Mouse (Mus musculus) lung, embryonic 15.5 days (tissue): ENCODE data around the gene Slc27a1. TPM values are rescaled to one million over a fixed set of nuclear protein-coding genes. Genes with fewer than 3 reads are reported as not detected.

Experiments used
- ATAC-seq: fragments of 200-750 bp; cut with Nextera tagmentation; 2 replicates; pipeline ENCODE4 v1.8.0; 2017; ENCODE audit warnings: moderate number of reproducible peaks, borderline replicate concordance; ENCODE audit not compliant: low FRiP score, low TSS enrichment; ENCODE audit errors: extremely low read depth
- H3K27ac ChIP-seq: fragments of 300-500 bp; sonication (generic); 2 replicates; pipeline ENCODE4 v1.5.1; 2015; ENCODE audit warnings: moderate library complexity, mild to moderate bottlenecking, inconsistent platforms
- H3K27me3 ChIP-seq: fragments of 300-500 bp; sonication (generic); 2 replicates; pipeline ENCODE4 v1.6.1; 2015; ENCODE audit warnings: inconsistent platforms
- H3K36me3 ChIP-seq: fragments of 300-500 bp; sonication (generic); 2 replicates; pipeline ENCODE4 v1.6.1; 2015; ENCODE audit warnings: inconsistent platforms
- H3K4me1 ChIP-seq: fragments of 300-500 bp; sonication (generic); 2 replicates; pipeline ENCODE4 v1.6.1; 2015; ENCODE audit warnings: inconsistent platforms
- H3K4me2 ChIP-seq: fragments of 300-500 bp; sonication (generic); 2 replicates; pipeline ENCODE4 v1.6.1; 2015; ENCODE audit warnings: inconsistent platforms, mild to moderate bottlenecking, moderate library complexity
- H3K4me3 ChIP-seq: fragments of 300-500 bp; sonication (generic); 2 replicates; pipeline ENCODE4 v1.5.1; 2015; ENCODE audit warnings: mild to moderate bottlenecking, inconsistent platforms
- H3K9ac ChIP-seq: fragments of 300-500 bp; sonication (generic); 2 replicates; pipeline ENCODE4 v1.6.1; 2015; ENCODE audit warnings: inconsistent platforms
- H3K9me3 ChIP-seq: fragments of 300-500 bp; sonication (generic); 2 replicates; pipeline ENCODE4 v1.6.1; 2016; ENCODE audit warnings: inconsistent platforms
- WGBS: fragments of 180-500 bp; shearing (Covaris S2); methylation state at CpG from one replicate; pipeline ENCODE4 v1.1.7; 2015; 5-methylcytosine and 5-hydroxymethylcytosine counted together
- polyA plus RNA-seq: library from polyadenylated mRNA; unstranded; fragments of >200 nt; fragmentation: Nextera tagmentation; extraction: Ambion mirVana; gene quantifications from 2 replicates; pipeline ENCODE4 v1.2.1, GENCODE M21; 2015

Gene Slc27a1
- polyA plus RNA-seq, 1 experiment from 2014 or later = 36.7 TPM

- ATAC-seq = peak; percentile 6; the same call in 1 of the 2 replicates
- 3% methylated on average over 64 of the region's 65 CpGs for WGBS
- no peaks in the 10 kb centered on the region for H3K36me3 ChIP-seq
- H3K27ac ChIP-seq = no peak overlapping the region
- H3K27me3 ChIP-seq = peaks cover 17% of the 10 kb centered on the region
- peak overlapping the region; percentile 37 for H3K4me3 ChIP-seq
- no peak overlapping the region for H3K9ac ChIP-seq
- peaks cover 16% of the 10 kb centered on the region for H3K4me1 ChIP-seq
- no peaks in the 10 kb centered on the region for H3K9me3 ChIP-seq
- H3K4me2 ChIP-seq = peak overlapping the region; percentile 79
Observed at GRCm38 (mm10) chr8:71601939-71602665, 33.4 kb downstream of the Slc27a1 start.

- no peak overlapping the region for H3K27ac ChIP-seq
- no peaks in the 10 kb centered on the region for H3K9me3 ChIP-seq
- no peaks in the 10 kb centered on the region for H3K36me3 ChIP-seq
- H3K9ac ChIP-seq = 0 out of 2 replicates have a peak overlapping the region, but pooled peaks have one; percentile 17
- peaks cover 16% of the 10 kb centered on the region for H3K4me1 ChIP-seq
- peaks cover 17% of the 10 kb centered on the region for H3K27me3 ChIP-seq
- peak; percentile 87 for ATAC-seq
- peak overlapping the region; percentile 37 for H3K4me3 ChIP-seq
- H3K4me2 ChIP-seq = peak overlapping the region; percentile 79
- 1% methylated on average over 32 of the region's 32 CpGs for WGBS
Observed at GRCm38 (mm10) chr8:71602666-71603334, 34.1 kb downstream of the Slc27a1 start.

GRCm38 (mm10) chr8:71604021-71604420, 35.3 kb downstream of the Slc27a1 start:
- Histone ChIP-seq H3K27ac (no peak overlapping the region), H3K9ac (no peak overlapping the region), H3K9me3 (no peaks in the 10 kb centered on the region), H3K4me3 (no peak overlapping the region), H3K4me2 (no peak overlapping the region), H3K36me3 (no peaks in the 10 kb centered on the region), H3K27me3 (peaks cover 17% of the 10 kb centered on the region), H3K4me1 (peaks cover 16% of the 10 kb centered on the region)
- no peak for ATAC-seq
- WGBS = 52% methylated on average over 7 of the region's 7 CpGs

GRCm38 (mm10) chr8:71610822-71611651, 42.4 kb downstream of the Slc27a1 start, which contains the start of gene Colgalt1:
Gene Colgalt1, plus strand, starts transcription at chr8:71610998.
- WGBS = under 1% methylated on average over 69 of the region's 82 CpGs
- Histone ChIP-seq H3K27ac (peak within 1 kb of the TSS; percentile 86), H3K9me3 (no peaks in the 10 kb centered on the region), H3K27me3 (no peaks in the 10 kb centered on the region), H3K4me2 (peak within 1 kb of the TSS; percentile 78), H3K36me3 (peaks cover 14% of the 10 kb centered on the region), H3K9ac (peak within 1 kb of the TSS; percentile 63), H3K4me1 (peaks cover 21% of the 10 kb centered on the region), H3K4me3 (peak within 1 kb of the TSS; percentile 61)
- peak; percentile 99 for ATAC-seq

GRCm38 (mm10) chr8:71612141-71612540, 43.5 kb downstream of the Slc27a1 start:
- peaks cover 23% of the 10 kb centered on the region for H3K36me3 ChIP-seq
- H3K9ac ChIP-seq = peak overlapping the region; percentile 63
- WGBS = 20% methylated on average over 5 of the region's 5 CpGs
- no peak for ATAC-seq
- no peaks in the 10 kb centered on the region for H3K9me3 ChIP-seq
- no peak overlapping the region for H3K27ac ChIP-seq
- H3K4me3 ChIP-seq = peak overlapping the region; percentile 61
- H3K4me1 ChIP-seq = peaks cover 21% of the 10 kb centered on the region
- peak overlapping the region; percentile 78 for H3K4me2 ChIP-seq
- no peaks in the 10 kb centered on the region for H3K27me3 ChIP-seq

GRCm38 (mm10) chr8:71613418-71613817, 44.7 kb downstream of the Slc27a1 start:
- no peak overlapping the region for H3K4me3 ChIP-seq
- ATAC-seq = no peak
- H3K36me3 ChIP-seq = peaks cover 36% of the 10 kb centered on the region
- no peak overlapping the region for H3K9ac ChIP-seq
- no peaks in the 10 kb centered on the region for H3K9me3 ChIP-seq
- WGBS = 32% methylated on average over 4 of the region's 4 CpGs
- no peaks in the 10 kb centered on the region for H3K27me3 ChIP-seq
- no peak overlapping the region for H3K27ac ChIP-seq
- H3K4me1 ChIP-seq = peaks cover 21% of the 10 kb centered on the region
- no peak overlapping the region for H3K4me2 ChIP-seq

DNA sequence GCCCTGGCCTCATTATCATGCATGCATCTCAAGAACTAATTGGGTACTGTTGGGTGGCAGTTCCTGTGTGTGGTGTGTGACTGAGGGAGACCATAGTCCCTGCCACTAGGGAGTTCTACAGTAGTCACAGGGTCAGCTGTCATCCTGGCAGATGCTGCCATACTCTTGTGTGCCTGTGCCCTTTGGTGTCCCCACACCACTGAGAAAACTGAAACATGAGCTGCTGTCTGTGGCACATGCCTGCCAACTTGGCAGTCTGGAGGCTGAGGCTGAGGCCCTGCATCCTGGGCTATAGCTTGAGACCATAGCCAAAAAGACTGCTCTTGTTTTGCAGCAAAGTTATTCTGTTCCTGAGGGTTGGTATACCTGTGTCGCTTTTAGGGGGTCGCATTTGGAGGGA, 51.1 kb downstream of the Slc27a1 start:
- H3K27me3 ChIP-seq = no peaks in the 10 kb centered on the region
- no peak overlapping the region for H3K27ac ChIP-seq
- H3K9me3 ChIP-seq = peaks cover 5% of the 10 kb centered on the region; the same call in 1 of the 2 replicates
- 96% methylated on average over 2 of the region's 2 CpGs for WGBS
- H3K4me3 ChIP-seq = no peak overlapping the region
- no peak overlapping the region for H3K4me2 ChIP-seq
- peaks cover 79% of the 10 kb centered on the region for H3K36me3 ChIP-seq
- H3K4me1 ChIP-seq = no peaks in the 10 kb centered on the region
- H3K9ac ChIP-seq = no peak overlapping the region
- no peak for ATAC-seq

- Histone ChIP-seq H3K9ac (no peak overlapping the region), H3K4me1 (peaks cover 30% of the 10 kb centered on the region), H3K27ac (no peak overlapping the region), H3K4me3 (no peak overlapping the region), H3K27me3 (peaks cover 2% of the 10 kb centered on the region), H3K9me3 (peaks cover 5% of the 10 kb centered on the region; the same call in 1 of the 2 replicates), H3K36me3 (peaks cover 41% of the 10 kb centered on the region), H3K4me2 (no peak overlapping the region)
- ATAC-seq = no peak
- 83% methylated on average over 1 of the region's 1 CpGs for WGBS
Observed at GRCm38 (mm10) chr8:71625088-71625487, 56.4 kb downstream of the Slc27a1 start.

- H3K27me3 ChIP-seq = peaks cover 10% of the 10 kb centered on the region
- H3K4me2 ChIP-seq = no peak overlapping the region
- WGBS = 84% methylated on average over 9 of the region's 9 CpGs
- peaks cover 30% of the 10 kb centered on the region for H3K4me1 ChIP-seq
- no peak for ATAC-seq
- peak overlapping the region; percentile 72 for H3K27ac ChIP-seq
- peaks cover 5% of the 10 kb centered on the region; the same call in 1 of the 2 replicates for H3K9me3 ChIP-seq
- H3K9ac ChIP-seq = no peak overlapping the region
- H3K4me3 ChIP-seq = no peak overlapping the region
- H3K36me3 ChIP-seq = peaks cover 27% of the 10 kb centered on the region
Observed at GRCm38 (mm10) chr8:71626753-71627152, 58.1 kb downstream of the Slc27a1 start.

GRCm38 (mm10) chr8:71627265-71628099, 58.8 kb downstream of the Slc27a1 start:
- H3K27me3 ChIP-seq = peaks cover 10% of the 10 kb centered on the region
- 0 out of 2 replicates have a peak overlapping the region, but pooled peaks have one; percentile 97 for H3K4me2 ChIP-seq
- peaks cover 30% of the 10 kb centered on the region for H3K4me1 ChIP-seq
- no peak overlapping the region for H3K9ac ChIP-seq
- peak overlapping the region; percentile 72 for H3K27ac ChIP-seq
- peaks cover 20% of the 10 kb centered on the region for H3K36me3 ChIP-seq
- H3K9me3 ChIP-seq = peaks cover 4% of the 10 kb centered on the region; the same call in 1 of the 2 replicates
- H3K4me3 ChIP-seq = no peak overlapping the region
- WGBS = 41% methylated on average over 9 of the region's 9 CpGs
- no peak for ATAC-seq
